Mouse (Mus musculus): ENCODE data around the gene Zfyve27. TPM values are rescaled to one million over a fixed set of nuclear protein-coding genes. Genes with fewer than 3 reads are reported as not detected.

Zfyve27 gene
- polyA plus RNA-seq, 1 experiment, result 0.67 TPM

DNA sequence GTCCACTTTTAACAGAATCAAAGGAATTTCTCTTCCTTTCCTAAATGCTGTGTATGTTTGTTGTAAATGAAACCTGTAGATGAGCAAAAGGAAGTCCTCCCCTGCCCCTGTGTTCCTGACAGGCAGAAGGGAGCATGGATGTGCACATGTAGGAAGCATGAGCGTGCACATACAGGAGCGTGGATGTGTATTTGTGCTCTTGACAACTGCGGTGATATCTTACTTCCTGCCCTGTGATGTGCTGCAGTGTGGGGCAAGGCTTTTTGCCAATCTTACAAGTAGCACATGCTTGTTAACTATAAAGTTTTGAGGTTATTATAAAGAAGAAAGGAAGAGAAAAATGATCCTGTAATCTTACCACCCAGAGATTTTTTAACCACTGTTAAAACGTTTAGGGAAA lies 26.0 kb downstream of the Zfyve27 start:
- TF ChIP-seq TAL1 (IDR thresholded peaks at IDR 0.05; ENCODE audit: low read length), result no peak
- no peak for TF ChIP-seq GATA1 (IDR thresholded peaks at IDR 0.05; ENCODE audit: low read length)
- no peak overlapping the region for H3K4me3 ChIP-seq (replicated peaks)
- H3K4me1 ChIP-seq (ENCODE audit: control insufficient read depth), result no peaks in the 10 kb centered on the region
- peaks cover 79% of the 10 kb centered on the region for H3K36me3 ChIP-seq (ENCODE audit: control insufficient read depth)
- H3K9me3 ChIP-seq (ENCODE audit: control insufficient read depth, low read length), result no peaks in the 10 kb centered on the region
- no peaks in the 10 kb centered on the region for H3K27me3 ChIP-seq (ENCODE audit: control insufficient read depth)

GRCm38 (mm10) chr19:42190494-42190893 lies 26.7 kb downstream of the Zfyve27 start:
- TF ChIP-seq TAL1 (IDR thresholded peaks at IDR 0.05; ENCODE audit: low read length), result no peak
- TF ChIP-seq GATA1 (IDR thresholded peaks at IDR 0.05; ENCODE audit: low read length), result no peak
- H3K4me1 ChIP-seq (ENCODE audit: control insufficient read depth), result no peaks in the 10 kb centered on the region
- no peak overlapping the region for H3K4me3 ChIP-seq (replicated peaks)
- no peaks in the 10 kb centered on the region for H3K9me3 ChIP-seq (ENCODE audit: control insufficient read depth, low read length)
- no peaks in the 10 kb centered on the region for H3K27me3 ChIP-seq (ENCODE audit: control insufficient read depth)
- peaks cover 71% of the 10 kb centered on the region for H3K36me3 ChIP-seq (ENCODE audit: control insufficient read depth)

DNA sequence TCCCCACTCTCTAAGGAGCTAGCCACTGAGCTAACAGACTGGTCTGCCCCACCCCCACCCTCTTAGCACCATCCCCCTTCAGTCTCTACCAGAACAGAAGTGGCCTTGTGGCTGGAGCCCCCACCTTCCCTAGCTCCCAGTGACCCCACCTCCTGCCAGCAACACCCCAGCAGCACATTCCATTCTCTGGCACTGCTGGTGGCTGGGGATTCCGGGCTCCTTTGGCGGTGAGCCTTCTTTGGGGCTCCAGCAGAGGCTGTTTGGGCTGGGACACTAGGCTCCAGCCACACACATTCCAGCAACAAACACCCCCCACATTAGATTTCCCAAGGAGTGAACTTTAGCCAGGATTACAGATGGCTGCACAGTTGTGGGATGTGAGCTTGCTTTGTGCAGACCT lies 29.6 kb downstream of the Zfyve27 start:
- Histone ChIP-seq H3K4me1 (ENCODE audit: control insufficient read depth) (no peaks in the 10 kb centered on the region), H3K4me3 (replicated peaks) (no peak overlapping the region), H3K9me3 (ENCODE audit: control insufficient read depth, low read length) (no peaks in the 10 kb centered on the region), H3K36me3 (ENCODE audit: control insufficient read depth) (peaks cover 44% of the 10 kb centered on the region), H3K27me3 (ENCODE audit: control insufficient read depth) (peaks cover 4% of the 10 kb centered on the region)
- TF ChIP-seq TAL1 (IDR thresholded peaks at IDR 0.05; ENCODE audit: low read length) (no peak), GATA1 (IDR thresholded peaks at IDR 0.05; ENCODE audit: low read length) (no peak)

DNA sequence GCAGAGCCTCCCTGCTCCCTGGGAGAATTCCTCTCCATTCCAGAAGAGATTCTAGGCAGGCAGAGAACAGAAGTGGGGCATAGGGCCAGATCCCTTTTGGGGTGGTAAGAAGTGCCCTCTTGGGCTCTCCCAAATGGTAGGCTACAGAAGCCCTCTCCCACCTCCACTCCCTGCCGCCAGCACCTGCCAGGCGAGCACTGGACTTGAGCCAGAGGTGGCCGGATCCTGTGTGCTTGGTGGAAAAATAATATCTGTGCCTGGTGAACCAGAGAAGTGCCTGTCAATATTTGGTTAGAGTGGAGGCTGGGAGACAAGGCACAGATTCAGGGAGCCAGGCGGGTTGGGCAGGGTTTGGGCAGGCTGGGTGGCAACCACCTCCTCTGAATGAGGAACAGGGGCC lies 32.6 kb downstream of the Zfyve27 start:
- H3K4me1 ChIP-seq (ENCODE audit: control insufficient read depth), result no peaks in the 10 kb centered on the region
- peaks cover under 1% of the 10 kb centered on the region; the same call in 1 of the 2 replicates for H3K9me3 ChIP-seq (ENCODE audit: control insufficient read depth, low read length)
- no peak overlapping the region for H3K4me3 ChIP-seq (replicated peaks)
- peaks cover 35% of the 10 kb centered on the region for H3K27me3 ChIP-seq (ENCODE audit: control insufficient read depth)
- TF ChIP-seq GATA1 (IDR thresholded peaks at IDR 0.05; ENCODE audit: low read length) (no peak), TAL1 (IDR thresholded peaks at IDR 0.05; ENCODE audit: low read length) (no peak)
- peaks cover 15% of the 10 kb centered on the region for H3K36me3 ChIP-seq (ENCODE audit: control insufficient read depth)

GRCm38 (mm10) chr19:42197066-42197465 lies 33.3 kb downstream of the Zfyve27 start:
- Histone ChIP-seq H3K36me3 (ENCODE audit: control insufficient read depth) (peaks cover 8% of the 10 kb centered on the region), H3K4me1 (ENCODE audit: control insufficient read depth) (no peaks in the 10 kb centered on the region; the same call in none of the 2 replicates), H3K9me3 (ENCODE audit: control insufficient read depth, low read length) (peaks cover 2% of the 10 kb centered on the region; the same call in 1 of the 2 replicates), H3K4me3 (replicated peaks) (no peak overlapping the region), H3K27me3 (ENCODE audit: control insufficient read depth) (peaks cover 42% of the 10 kb centered on the region)
- TF ChIP-seq GATA1 (IDR thresholded peaks at IDR 0.05; ENCODE audit: low read length), result no peak
- TF ChIP-seq TAL1 (IDR thresholded peaks at IDR 0.05; ENCODE audit: low read length), result no peak

DNA sequence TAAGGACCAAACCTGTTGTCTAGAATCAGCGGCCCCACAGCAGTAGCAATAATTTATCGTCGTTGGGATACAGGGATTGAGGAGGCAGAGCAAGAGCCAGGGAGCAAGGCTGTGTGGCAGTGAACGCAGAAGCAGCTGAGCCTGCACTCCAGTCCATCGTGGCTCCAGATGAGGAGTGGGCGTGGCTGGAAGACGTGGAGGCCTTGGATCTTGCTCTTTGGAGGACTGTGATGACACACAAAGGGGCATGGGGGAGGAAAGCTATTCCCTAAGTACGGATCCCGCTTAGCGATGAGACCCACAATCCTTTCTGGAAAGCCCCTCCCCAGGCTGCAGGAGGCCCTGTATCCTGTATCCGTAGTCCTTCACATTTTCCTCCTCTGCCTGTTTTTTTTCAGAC lies 34.3 kb downstream of the Zfyve27 start:
- H3K27me3 ChIP-seq (ENCODE audit: control insufficient read depth), result peaks cover 51% of the 10 kb centered on the region
- no peaks in the 10 kb centered on the region; the same call in none of the 2 replicates for H3K4me1 ChIP-seq (ENCODE audit: control insufficient read depth)
- peaks cover 2% of the 10 kb centered on the region; the same call in 1 of the 2 replicates for H3K9me3 ChIP-seq (ENCODE audit: control insufficient read depth, low read length)
- H3K36me3 ChIP-seq (ENCODE audit: control insufficient read depth), result peaks cover 3% of the 10 kb centered on the region
- no peak overlapping the region for H3K4me3 ChIP-seq (replicated peaks)
- TF ChIP-seq GATA1 (IDR thresholded peaks at IDR 0.05; ENCODE audit: low read length) (no peak), TAL1 (IDR thresholded peaks at IDR 0.05; ENCODE audit: low read length) (no peak)

DNA sequence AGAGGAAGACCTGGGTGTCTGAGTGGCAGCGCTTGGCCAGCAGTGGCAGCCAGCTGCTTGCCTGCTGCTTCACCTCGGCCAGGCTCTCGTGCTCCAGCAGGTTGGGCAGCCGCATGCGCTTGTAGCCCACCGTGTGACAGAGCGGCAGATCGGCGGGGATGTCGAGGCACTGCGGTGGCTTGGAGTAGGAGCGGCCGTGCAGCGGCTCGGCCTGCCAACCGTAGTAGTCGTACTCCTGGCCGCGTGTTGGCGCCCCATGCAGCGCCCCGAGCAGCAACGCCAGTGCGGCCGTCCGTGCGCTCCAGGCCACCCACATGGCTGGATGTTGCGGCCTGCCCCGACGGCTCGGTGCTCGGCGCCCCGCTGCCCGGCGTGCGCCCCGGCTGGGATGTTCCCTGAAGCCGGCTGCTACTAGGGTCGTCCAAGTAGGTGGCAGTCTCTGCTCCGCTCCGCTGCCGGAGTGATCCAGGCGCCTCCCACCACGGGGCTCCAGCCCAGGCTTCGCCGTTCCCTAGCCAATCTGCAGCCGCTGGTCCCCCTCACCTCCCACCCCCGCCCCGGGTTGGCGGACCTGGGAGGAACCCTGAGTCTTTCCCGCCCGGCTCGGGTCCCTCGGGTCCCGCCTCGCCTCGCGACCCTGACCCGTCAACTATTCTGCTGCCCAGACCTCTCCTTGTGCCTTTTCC lies 38.1 kb downstream of the Zfyve27 start, which contains the start of gene Sfrp5:
TSS of gene Sfrp5 (minus strand) at position 557 of the 686 bp plus-strand sequence.
- Histone ChIP-seq H3K4me3 (replicated peaks) (no peak within 1 kb of the TSS), H3K36me3 (ENCODE audit: control insufficient read depth) (no peaks in the 10 kb centered on the region), H3K9me3 (ENCODE audit: control insufficient read depth, low read length) (peaks cover 2% of the 10 kb centered on the region; the same call in 1 of the 2 replicates), H3K4me1 (ENCODE audit: control insufficient read depth) (no peaks in the 10 kb centered on the region; the same call in none of the 2 replicates), H3K27me3 (ENCODE audit: control insufficient read depth) (peaks cover 64% of the 10 kb centered on the region)
- TF ChIP-seq GATA1 (IDR thresholded peaks at IDR 0.05; ENCODE audit: low read length) (no peak), TAL1 (IDR thresholded peaks at IDR 0.05; ENCODE audit: low read length) (no peak)

- TF ChIP-seq GATA1 (IDR thresholded peaks at IDR 0.05; ENCODE audit: low read length), result no peak
- TF ChIP-seq TAL1 (IDR thresholded peaks at IDR 0.05; ENCODE audit: low read length), result no peak
- Histone ChIP-seq H3K4me3 (replicated peaks) (no peak overlapping the region), H3K27me3 (ENCODE audit: control insufficient read depth) (peaks cover 64% of the 10 kb centered on the region)
Measured at GRCm38 (mm10) chr19:42202467-42202866, 38.7 kb downstream of the Zfyve27 start.

DNA sequence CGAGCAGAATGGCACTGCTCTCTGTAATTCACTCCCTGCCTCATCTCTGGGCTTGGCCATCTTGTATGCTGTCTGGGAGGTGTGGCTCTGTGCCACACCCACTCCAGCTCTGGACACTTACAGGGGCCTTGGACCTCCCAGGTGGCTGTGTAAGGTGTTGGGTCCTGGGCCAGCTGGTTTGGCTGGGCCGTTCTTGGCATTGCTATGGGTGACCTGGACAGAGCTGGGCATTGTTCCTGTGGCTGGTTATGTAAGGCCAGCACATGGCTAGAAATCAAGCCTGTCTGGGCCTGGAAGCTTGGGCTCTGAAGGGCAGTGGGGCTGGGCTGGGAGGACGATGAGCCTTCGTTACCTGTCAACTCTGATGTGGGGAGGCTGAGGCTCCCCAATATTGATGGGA lies 40.6 kb downstream of the Zfyve27 start:
- H3K9me3 ChIP-seq (ENCODE audit: control insufficient read depth, low read length), result peaks cover 2% of the 10 kb centered on the region; the same call in 1 of the 2 replicates
- peaks cover 49% of the 10 kb centered on the region for H3K27me3 ChIP-seq (ENCODE audit: control insufficient read depth)
- no peaks in the 10 kb centered on the region for H3K36me3 ChIP-seq (ENCODE audit: control insufficient read depth)
- no peaks in the 10 kb centered on the region; the same call in none of the 2 replicates for H3K4me1 ChIP-seq (ENCODE audit: control insufficient read depth)
- H3K4me3 ChIP-seq (replicated peaks), result no peak overlapping the region
- TF ChIP-seq GATA1 (IDR thresholded peaks at IDR 0.05; ENCODE audit: low read length), result no peak
- no peak for TF ChIP-seq TAL1 (IDR thresholded peaks at IDR 0.05; ENCODE audit: low read length)

More at GRCm38 (mm10) chr19:42202467-42202866, 38.7 kb downstream of the Zfyve27 start:
- Histone ChIP-seq H3K36me3 (ENCODE audit: control insufficient read depth) (no peaks in the 10 kb centered on the region), H3K4me1 (ENCODE audit: control insufficient read depth) (no peaks in the 10 kb centered on the region; the same call in none of the 2 replicates), H3K9me3 (ENCODE audit: control insufficient read depth, low read length) (peaks cover 2% of the 10 kb centered on the region; the same call in 1 of the 2 replicates)

All from erythroblast, embryonic 14.5 days (primary cell).